Mouse (Mus musculus) thymus, adult 2 months (tissue): ENCODE results near the gene Parp3.

Experiments used
- CTCF ChIP-seq: fragments of 200-500 bp; IDR thresholded peaks from 2 replicates; pipeline ENCODE4 v1.5.1; 2012; ENCODE audit warnings: mild to moderate bottlenecking, control low read depth, low read length, moderate library complexity, borderline replicate concordance; ENCODE audit not compliant: control insufficient read depth, poor library complexity, insufficient read depth; ENCODE audit errors: extremely low read depth
- POLR2A ChIP-seq: fragments of 200-500 bp; IDR thresholded peaks from 2 replicates; pipeline ENCODE4 v1.6.1; 2012; ENCODE audit warnings: mild to moderate bottlenecking, low read length, control low read depth, moderate library complexity; ENCODE audit not compliant: control insufficient read depth, poor library complexity, insufficient read depth; ENCODE audit errors: extremely low read depth

DNA sequence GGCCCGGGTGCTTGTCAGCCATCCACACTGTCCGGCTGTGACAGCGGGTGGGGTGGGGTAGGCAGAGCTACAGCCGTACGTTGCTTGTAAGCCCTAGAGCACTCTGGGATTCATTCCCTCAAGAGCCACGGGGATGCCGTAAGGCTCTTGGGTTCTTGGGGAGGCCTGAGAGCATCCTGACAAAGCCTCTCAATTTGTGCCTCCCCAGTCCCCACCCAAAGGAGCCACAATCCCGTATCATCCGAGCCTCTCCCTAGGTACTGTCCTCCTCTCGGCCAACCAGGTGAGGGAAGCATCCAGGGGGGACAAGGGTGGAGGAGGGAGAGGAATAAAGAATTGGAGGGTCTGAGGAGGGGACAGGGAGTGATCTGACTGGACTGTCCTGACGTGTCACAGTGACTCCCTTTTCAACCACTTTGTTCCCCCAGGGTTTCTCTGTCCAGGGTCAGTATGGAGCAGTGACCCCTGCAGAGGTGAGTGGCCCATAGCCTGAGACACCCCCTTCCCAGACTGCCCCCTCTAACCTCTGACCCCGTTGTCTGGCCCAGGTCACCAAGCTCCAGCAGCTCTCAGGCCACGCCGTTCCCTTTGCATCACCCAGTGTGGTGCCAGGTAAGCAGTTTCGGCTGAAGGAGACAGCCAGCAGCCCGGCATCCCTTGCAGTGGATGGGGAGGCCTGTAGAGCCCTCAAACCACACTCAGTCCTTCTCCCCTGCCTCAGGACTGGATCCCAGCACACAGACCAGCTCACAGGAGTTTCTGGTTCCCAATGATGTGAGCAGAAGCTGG lies 14.9 kb downstream of the Parp3 start:
- no peak for TF ChIP-seq CTCF
- no peak for TF ChIP-seq POLR2A
